Mouse (Mus musculus): ENCODE data around the gene Poldip2. TPM values are rescaled to one million over a fixed set of nuclear protein-coding genes. Genes with fewer than 3 reads are reported as not detected.
A peak's percentile ranks its signal among the peaks of the same experiment; 100 is the strongest.

The Poldip2 gene
- polyA plus RNA-seq, 1 experiment from 2014 or later, result 65.8 TPM

GRCm38 (mm10) chr11:78513106-78513790 is 1.3 kb downstream of the Poldip2 start:
- peaks cover 45% of the 10 kb centered on the region for H3K36me3 ChIP-seq (ENCODE audit: control insufficient read depth, insufficient read depth)
- WGBS, result 67% methylated on average over 3 of the region's 3 CpGs

DNA sequence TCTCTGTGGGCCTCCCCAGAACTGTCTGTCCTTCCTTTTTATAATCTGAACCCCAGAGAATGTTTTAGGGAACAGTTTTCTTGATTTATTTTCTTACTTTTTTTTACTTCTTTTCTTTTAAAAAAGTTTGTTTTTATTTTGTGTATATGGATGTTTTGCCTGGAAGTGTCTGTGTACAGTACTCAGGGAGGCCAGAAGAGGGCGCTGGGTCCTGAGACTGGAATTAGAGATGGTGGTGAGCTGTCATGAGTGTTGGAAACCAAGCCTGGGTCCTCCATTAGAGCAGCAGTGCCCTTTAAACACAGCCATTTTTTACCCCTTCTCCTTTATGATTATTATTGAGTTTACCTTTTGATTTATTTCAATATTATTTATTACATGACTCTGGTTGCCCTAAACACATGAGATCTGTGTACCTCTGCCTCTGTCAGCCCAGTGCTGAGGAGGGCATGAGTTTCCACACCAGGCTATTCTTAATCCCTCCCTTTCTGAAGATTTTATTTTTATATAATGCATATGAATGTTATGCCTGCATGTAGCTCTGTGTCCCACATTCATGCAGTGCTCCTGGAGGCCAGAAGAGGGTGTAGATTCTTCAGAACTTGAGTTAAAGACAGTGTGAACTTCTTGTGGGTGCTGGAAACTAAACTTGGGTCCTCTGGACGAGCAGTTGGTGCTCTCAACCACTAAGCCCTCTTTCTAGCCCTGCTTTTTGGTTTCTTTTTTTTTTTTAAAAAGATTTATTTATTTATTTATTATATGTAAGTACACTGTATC is 3.7 kb downstream of the Poldip2 start:
- no peak overlapping the region for H3K4me3 ChIP-seq (ENCODE audit: low read depth, low read length)
- 64% methylated on average over 2 of the region's 2 CpGs for WGBS
- peak; percentile 61 for TF ChIP-seq CTCF (IDR thresholded peaks at IDR 0.05; ENCODE audit: low read depth)

More at GRCm38 (mm10) chr11:78513106-78513790, 1.3 kb downstream of the Poldip2 start:
- no peak overlapping the region for H3K27ac ChIP-seq (ENCODE audit: low read depth, low read length)
- no peak for ATAC-seq
- H3K4me2 ChIP-seq (replicated peaks; ENCODE audit: low read depth), result peak overlapping the region; percentile 87
- H3K4me1 ChIP-seq (replicated peaks; ENCODE audit: control insufficient read depth, insufficient read depth, low read length), result peaks cover 6% of the 10 kb centered on the region
- 0 out of 2 replicates have a peak overlapping the region, but pooled peaks have one; percentile 22 for H3K9ac ChIP-seq (ENCODE audit: low read depth, low read length)
- H3K27me3 ChIP-seq (replicated peaks; ENCODE audit: control insufficient read depth, insufficient read depth, low read length), result no peaks in the 10 kb centered on the region
- H3K9me3 ChIP-seq (ENCODE audit: control insufficient read depth), result no peaks in the 10 kb centered on the region
- H3K4me3 ChIP-seq (ENCODE audit: low read depth, low read length), result 0 out of 2 replicates have a peak overlapping the region, but pooled peaks have one; percentile 83
- TF ChIP-seq CTCF (IDR thresholded peaks at IDR 0.05; ENCODE audit: low read depth), result no peak

DNA sequence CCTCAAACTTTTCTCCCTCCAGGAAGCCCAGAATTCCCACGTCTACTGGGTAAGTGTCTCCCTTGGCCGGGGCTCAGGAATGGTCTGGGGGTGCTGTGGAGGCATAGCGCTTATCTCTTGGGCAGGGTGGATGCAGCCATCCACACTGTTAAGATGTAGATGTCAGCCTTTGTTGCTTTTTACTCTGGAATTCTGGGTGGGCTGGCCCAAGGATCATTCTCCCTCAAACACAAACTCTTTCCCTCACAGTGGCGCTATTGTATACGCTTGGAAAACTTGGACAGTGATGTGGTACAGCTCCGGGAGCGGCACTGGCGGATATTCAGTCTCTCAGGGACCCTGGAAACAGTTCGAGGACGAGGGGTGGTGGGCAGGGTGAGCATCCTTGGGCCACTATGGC is 6.9 kb downstream of the Poldip2 start:
- Histone ChIP-seq H3K4me2 (replicated peaks; ENCODE audit: low read depth) (no peak overlapping the region), H3K36me3 (ENCODE audit: control insufficient read depth, insufficient read depth) (peaks cover 82% of the 10 kb centered on the region), H3K9me3 (ENCODE audit: control insufficient read depth) (no peaks in the 10 kb centered on the region), H3K4me1 (replicated peaks; ENCODE audit: control insufficient read depth, insufficient read depth, low read length) (no peaks in the 10 kb centered on the region), H3K27ac (ENCODE audit: low read depth, low read length) (no peak overlapping the region), H3K27me3 (replicated peaks; ENCODE audit: control insufficient read depth, insufficient read depth, low read length) (no peaks in the 10 kb centered on the region), H3K4me3 (ENCODE audit: low read depth, low read length) (no peak overlapping the region), H3K9ac (ENCODE audit: low read depth, low read length) (no peak overlapping the region)
- TF ChIP-seq CTCF (IDR thresholded peaks at IDR 0.05; ENCODE audit: low read depth), result no peak
- 86% methylated on average over 10 of the region's 10 CpGs for WGBS
- ATAC-seq, result no peak

More for the DNA sequence above, 3.7 kb downstream of the Poldip2 start:
- no peaks in the 10 kb centered on the region for H3K27me3 ChIP-seq (replicated peaks; ENCODE audit: control insufficient read depth, insufficient read depth, low read length)
- no peaks in the 10 kb centered on the region for H3K9me3 ChIP-seq (ENCODE audit: control insufficient read depth)
- H3K27ac ChIP-seq (ENCODE audit: low read depth, low read length), result no peak overlapping the region
- no peak overlapping the region for H3K4me2 ChIP-seq (replicated peaks; ENCODE audit: low read depth)
- no peak for ATAC-seq
- H3K36me3 ChIP-seq (ENCODE audit: control insufficient read depth, insufficient read depth), result peaks cover 56% of the 10 kb centered on the region
- H3K9ac ChIP-seq (ENCODE audit: low read depth, low read length), result no peak overlapping the region
- peaks cover 6% of the 10 kb centered on the region for H3K4me1 ChIP-seq (replicated peaks; ENCODE audit: control insufficient read depth, insufficient read depth, low read length)

- Histone ChIP-seq H3K9me3 (ENCODE audit: control insufficient read depth) (no peaks in the 10 kb centered on the region), H3K4me3 (ENCODE audit: low read depth, low read length) (no peak overlapping the region), H3K9ac (ENCODE audit: low read depth, low read length) (no peak overlapping the region), H3K4me2 (replicated peaks; ENCODE audit: low read depth) (no peak overlapping the region), H3K27ac (ENCODE audit: low read depth, low read length) (no peak overlapping the region), H3K4me1 (replicated peaks; ENCODE audit: control insufficient read depth, insufficient read depth, low read length) (no peaks in the 10 kb centered on the region), H3K36me3 (ENCODE audit: control insufficient read depth, insufficient read depth) (peaks cover 86% of the 10 kb centered on the region), H3K27me3 (replicated peaks; ENCODE audit: control insufficient read depth, insufficient read depth, low read length) (no peaks in the 10 kb centered on the region)
- WGBS, result 84% methylated on average over 3 of the region's 3 CpGs
- no peak for TF ChIP-seq CTCF (IDR thresholded peaks at IDR 0.05; ENCODE audit: low read depth)
- no peak for ATAC-seq
These were observed 9.9 kb downstream of the Poldip2 start for GRCm38 (mm10) chr11:78521880-78522279.

GRCm38 (mm10) chr11:78522481-78522997 is 10.5 kb downstream of the Poldip2 start:
- TF ChIP-seq CTCF (IDR thresholded peaks at IDR 0.05; ENCODE audit: low read depth), result peak; percentile 70
- no peaks in the 10 kb centered on the region for H3K4me1 ChIP-seq (replicated peaks; ENCODE audit: control insufficient read depth, insufficient read depth, low read length)
- 91% methylated on average over 1 of the region's 1 CpGs for WGBS
- no peak for ATAC-seq
- H3K27ac ChIP-seq (ENCODE audit: low read depth, low read length), result no peak overlapping the region
- H3K36me3 ChIP-seq (ENCODE audit: control insufficient read depth, insufficient read depth), result peaks cover 90% of the 10 kb centered on the region
- H3K27me3 ChIP-seq (replicated peaks; ENCODE audit: control insufficient read depth, insufficient read depth, low read length), result no peaks in the 10 kb centered on the region
- H3K9me3 ChIP-seq (ENCODE audit: control insufficient read depth), result no peaks in the 10 kb centered on the region
- H3K4me3 ChIP-seq (ENCODE audit: low read depth, low read length), result no peak overlapping the region
- no peak overlapping the region for H3K4me2 ChIP-seq (replicated peaks; ENCODE audit: low read depth)
- H3K9ac ChIP-seq (ENCODE audit: low read depth, low read length), result no peak overlapping the region

DNA sequence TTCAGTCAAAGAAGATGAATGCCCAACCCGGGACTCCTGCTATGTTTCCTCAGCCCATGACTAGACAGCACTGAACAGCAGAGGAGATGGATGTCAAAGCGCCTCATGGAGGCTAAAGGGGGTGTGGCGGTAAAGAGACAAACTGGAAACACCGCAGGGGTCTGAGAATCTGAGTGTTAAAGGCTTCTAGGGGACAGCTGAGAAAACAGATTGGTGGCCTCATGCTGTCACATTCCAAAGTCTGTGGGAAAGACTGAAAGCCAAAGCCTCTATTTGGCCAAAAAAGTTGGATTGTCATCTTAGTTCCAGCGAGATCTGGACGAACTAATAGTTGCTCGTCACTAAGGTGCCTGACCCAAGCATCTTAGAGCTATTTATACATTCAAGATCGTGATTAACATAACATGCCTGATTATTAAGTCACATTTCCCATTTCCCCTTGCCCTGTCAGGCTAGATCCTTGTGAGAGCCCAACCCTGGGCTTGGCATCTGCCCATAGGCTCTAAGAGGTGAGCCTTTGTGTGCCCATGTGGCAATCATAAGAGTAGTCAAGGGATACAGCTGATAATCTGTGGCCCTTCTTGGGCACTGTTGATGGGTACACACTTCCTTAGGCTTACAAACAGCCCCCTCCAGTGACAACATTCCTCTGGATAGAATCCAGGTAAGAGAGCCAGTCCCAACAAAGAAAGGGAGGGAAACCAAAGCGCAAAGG is 11.4 kb downstream of the Poldip2 start:
- Histone ChIP-seq H3K4me3 (ENCODE audit: low read depth, low read length) (no peak overlapping the region), H3K4me2 (replicated peaks; ENCODE audit: low read depth) (no peak overlapping the region), H3K9ac (ENCODE audit: low read depth, low read length) (no peak overlapping the region), H3K27ac (ENCODE audit: low read depth, low read length) (no peak overlapping the region), H3K9me3 (ENCODE audit: control insufficient read depth) (no peaks in the 10 kb centered on the region), H3K36me3 (ENCODE audit: control insufficient read depth, insufficient read depth) (peaks cover 90% of the 10 kb centered on the region), H3K4me1 (replicated peaks; ENCODE audit: control insufficient read depth, insufficient read depth, low read length) (no peaks in the 10 kb centered on the region), H3K27me3 (replicated peaks; ENCODE audit: control insufficient read depth, insufficient read depth, low read length) (no peaks in the 10 kb centered on the region)
- 85% methylated on average over 9 of the region's 9 CpGs for WGBS
- ATAC-seq, result no peak
- no peak for TF ChIP-seq CTCF (IDR thresholded peaks at IDR 0.05; ENCODE audit: low read depth)
